Mouse (Mus musculus): ENCODE results near the gene Plch1. TPM values are rescaled to one million over a fixed set of nuclear protein-coding genes. Genes with fewer than 3 reads are reported as not detected.

The Plch1 gene
- polyA plus RNA-seq, 1 experiment from 2014 or later: 11.1 TPM

DNA sequence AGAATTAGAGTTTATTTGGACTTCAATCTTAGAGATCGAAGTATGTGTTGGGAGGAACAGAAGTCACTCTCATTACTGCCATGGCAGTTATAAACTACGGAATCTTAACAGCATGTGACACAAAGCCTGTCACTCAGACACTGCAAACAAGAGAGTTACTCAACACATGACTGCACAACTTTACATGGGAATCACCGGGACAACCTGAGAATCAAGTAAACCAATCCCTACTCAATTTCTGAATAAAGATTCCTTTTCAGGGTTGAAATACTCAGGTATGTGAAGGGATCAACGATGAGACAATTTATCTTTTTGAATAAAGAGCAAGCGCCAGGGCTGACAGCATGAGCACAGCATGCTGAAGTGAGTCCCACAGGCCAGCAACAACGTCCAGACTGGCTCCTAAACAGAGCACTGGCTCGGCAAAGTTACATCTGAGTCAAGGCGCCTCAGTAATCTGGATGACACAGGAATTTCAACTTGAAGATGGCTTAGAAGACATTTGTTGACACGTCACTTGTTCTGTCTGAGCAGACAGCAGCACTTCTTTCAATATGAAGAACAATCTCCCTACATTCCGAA, 49.4 kb downstream of the Plch1 start:
- Histone ChIP-seq H3K9ac (no peak overlapping the region), H3K36me3 (no peaks in the 10 kb centered on the region), H3K4me1 (replicated peaks) (peaks cover 13% of the 10 kb centered on the region), H3K27me3 (no peaks in the 10 kb centered on the region), H3K9me3 (no peaks in the 10 kb centered on the region), H3K4me2 (peak overlapping the region; percentile 19; the same call in 1 of the 2 replicates), H3K4me3 (no peak overlapping the region), H3K27ac (peak overlapping the region; percentile 44; the same call in 1 of the 2 replicates)
- WGBS: 23% methylated on average over 10 of the region's 10 CpGs
- no peak for ATAC-seq (ENCODE audit: low FRiP score)

DNA sequence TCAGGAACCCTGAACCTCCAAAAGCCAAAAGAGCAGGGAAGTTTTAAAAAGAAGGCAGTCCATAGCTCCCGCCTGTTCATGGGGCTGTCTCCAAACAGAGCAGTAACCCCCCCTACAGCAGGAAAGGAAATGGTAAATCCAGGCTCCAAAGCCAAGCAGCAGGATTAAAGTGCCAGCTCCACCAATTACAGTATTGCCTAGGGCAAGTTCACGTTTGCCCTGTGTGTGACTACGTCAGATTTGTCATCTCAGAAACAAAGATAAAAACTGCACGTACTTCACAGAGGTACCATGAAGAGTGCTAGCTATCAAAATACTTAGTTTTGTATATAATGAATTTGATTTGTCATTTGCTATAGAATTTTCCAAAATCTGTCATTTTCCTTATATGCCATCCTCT, 55.1 kb downstream of the Plch1 start:
- Histone ChIP-seq H3K27ac (no peak overlapping the region), H3K27me3 (no peaks in the 10 kb centered on the region), H3K36me3 (no peaks in the 10 kb centered on the region), H3K9me3 (no peaks in the 10 kb centered on the region), H3K4me3 (no peak overlapping the region), H3K4me2 (no peak overlapping the region), H3K9ac (no peak overlapping the region), H3K4me1 (replicated peaks) (no peaks in the 10 kb centered on the region)
- 69% methylated on average over 4 of the region's 4 CpGs for WGBS
- no peak for ATAC-seq (ENCODE audit: low FRiP score)

DNA sequence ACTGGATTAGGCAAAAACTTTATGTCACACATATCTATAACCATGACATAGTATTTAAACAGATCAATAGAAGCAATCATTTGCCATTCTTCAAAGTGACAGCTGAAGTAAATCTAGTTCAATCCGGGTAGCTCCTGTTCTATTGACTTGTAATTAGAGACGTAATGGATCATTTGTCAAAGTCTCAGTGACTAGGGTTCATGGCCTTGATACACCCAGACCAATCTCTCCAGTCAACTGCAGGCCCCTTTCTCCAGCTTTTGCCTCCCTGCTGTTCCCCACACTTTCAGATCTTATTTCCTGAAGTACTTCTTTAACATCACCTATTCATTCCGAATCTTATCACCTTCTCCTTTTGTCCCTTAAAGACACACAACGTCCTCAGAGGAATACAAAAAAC, 56.8 kb downstream of the Plch1 start:
- Histone ChIP-seq H3K4me2 (no peak overlapping the region), H3K27me3 (no peaks in the 10 kb centered on the region), H3K36me3 (no peaks in the 10 kb centered on the region), H3K4me3 (no peak overlapping the region), H3K4me1 (replicated peaks) (0 out of 2 replicates have a peak, but pooled peaks cover 1% of the 10 kb centered on the region), H3K27ac (no peak overlapping the region), H3K9me3 (no peaks in the 10 kb centered on the region), H3K9ac (no peak overlapping the region)
- WGBS: 28% methylated on average over 4 of the region's 4 CpGs
- ATAC-seq (ENCODE audit: low FRiP score): no peak

DNA sequence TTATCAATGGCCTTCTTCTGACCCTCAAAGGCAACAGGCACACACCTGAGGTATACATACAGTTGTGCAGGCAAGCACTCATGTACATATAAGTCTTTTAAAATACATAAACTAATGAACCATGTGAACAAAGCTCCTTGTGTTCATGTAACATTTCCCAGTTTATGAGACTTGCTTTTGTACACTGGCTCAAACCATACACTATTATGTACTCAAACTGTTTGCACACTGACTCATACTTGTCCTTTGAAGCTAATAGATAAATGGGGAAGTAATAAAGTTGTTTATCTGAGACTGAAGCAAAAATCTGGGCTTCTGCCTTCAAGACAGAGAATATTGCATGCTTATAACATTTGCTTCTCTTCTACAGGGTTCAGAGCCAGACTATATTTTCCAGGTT, 61.5 kb downstream of the Plch1 start:
- Histone ChIP-seq H3K4me1 (replicated peaks) (0 out of 2 replicates have a peak, but pooled peaks cover 12% of the 10 kb centered on the region), H3K9me3 (no peaks in the 10 kb centered on the region), H3K27ac (no peak overlapping the region), H3K4me2 (no peak overlapping the region), H3K4me3 (no peak overlapping the region), H3K27me3 (no peaks in the 10 kb centered on the region), H3K9ac (no peak overlapping the region), H3K36me3 (no peaks in the 10 kb centered on the region)
- ATAC-seq (ENCODE audit: low FRiP score): no peak

DNA sequence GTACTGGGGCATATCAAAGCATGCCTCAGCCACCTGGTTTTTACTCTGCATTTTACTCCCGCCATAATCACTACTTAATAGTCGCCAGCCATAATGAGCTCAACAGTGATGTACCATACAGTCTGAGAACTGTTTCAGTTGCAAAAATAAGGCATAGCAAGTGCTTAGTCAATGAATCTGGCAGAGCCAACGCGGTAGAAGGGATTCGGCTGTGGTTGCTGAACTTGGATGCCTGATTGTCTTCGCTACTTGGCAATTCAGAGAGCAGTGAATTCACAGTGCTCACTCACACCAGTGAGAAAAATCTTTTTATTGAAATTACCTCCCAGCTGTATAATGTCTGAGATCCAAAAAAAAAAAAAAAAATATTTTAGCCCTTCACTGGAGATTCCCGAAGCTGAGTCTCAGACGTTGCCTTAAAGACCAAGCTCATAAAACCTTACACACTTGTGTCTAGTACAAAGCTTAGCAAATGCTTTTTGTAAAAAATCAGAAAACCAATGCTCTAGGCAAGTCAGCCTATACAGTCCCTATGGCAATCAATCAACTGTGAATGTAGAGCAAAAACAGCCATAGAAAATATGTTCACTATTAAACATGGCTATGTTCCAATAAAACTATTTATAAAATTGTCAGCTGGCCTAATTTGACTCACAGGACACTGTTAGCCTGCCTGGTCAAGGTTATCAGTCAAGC, 62.2 kb downstream of the Plch1 start:
- H3K36me3 ChIP-seq: no peaks in the 10 kb centered on the region
- 72% methylated on average over 8 of the region's 8 CpGs for WGBS
- H3K9ac ChIP-seq: no peak overlapping the region
- no peak overlapping the region for H3K4me2 ChIP-seq
- no peaks in the 10 kb centered on the region for H3K27me3 ChIP-seq
- no peak overlapping the region for H3K27ac ChIP-seq
- H3K9me3 ChIP-seq: no peaks in the 10 kb centered on the region
- 0 out of 2 replicates have a peak, but pooled peaks cover 14% of the 10 kb centered on the region for H3K4me1 ChIP-seq (replicated peaks)
- no peak for ATAC-seq (ENCODE audit: low FRiP score)
- H3K4me3 ChIP-seq: no peak overlapping the region

DNA sequence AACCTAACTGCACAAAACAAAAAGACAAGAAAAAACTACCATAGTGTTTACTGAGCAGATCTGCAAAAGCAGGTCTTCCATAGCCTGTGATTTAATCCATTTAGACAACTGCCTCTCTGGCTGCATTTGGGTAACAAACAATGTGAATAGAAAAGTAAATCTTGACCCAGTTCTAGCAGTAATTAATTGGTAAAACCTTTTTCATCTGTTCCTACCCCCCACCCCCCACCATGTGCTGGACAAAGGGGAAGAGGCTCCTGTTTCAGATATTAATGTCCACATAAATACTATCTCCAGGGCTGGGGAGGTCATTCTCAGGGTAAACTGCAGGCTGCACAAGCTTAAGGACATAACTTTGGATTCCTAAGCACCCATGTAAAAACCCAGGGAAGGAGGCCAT, 63.5 kb downstream of the Plch1 start:
- Histone ChIP-seq H3K9me3 (no peaks in the 10 kb centered on the region), H3K9ac (no peak overlapping the region), H3K27me3 (no peaks in the 10 kb centered on the region), H3K27ac (no peak overlapping the region), H3K4me1 (replicated peaks) (0 out of 2 replicates have a peak, but pooled peaks cover 14% of the 10 kb centered on the region), H3K4me3 (no peak overlapping the region), H3K4me2 (no peak overlapping the region), H3K36me3 (no peaks in the 10 kb centered on the region)
- ATAC-seq (ENCODE audit: low FRiP score): no peak

DNA sequence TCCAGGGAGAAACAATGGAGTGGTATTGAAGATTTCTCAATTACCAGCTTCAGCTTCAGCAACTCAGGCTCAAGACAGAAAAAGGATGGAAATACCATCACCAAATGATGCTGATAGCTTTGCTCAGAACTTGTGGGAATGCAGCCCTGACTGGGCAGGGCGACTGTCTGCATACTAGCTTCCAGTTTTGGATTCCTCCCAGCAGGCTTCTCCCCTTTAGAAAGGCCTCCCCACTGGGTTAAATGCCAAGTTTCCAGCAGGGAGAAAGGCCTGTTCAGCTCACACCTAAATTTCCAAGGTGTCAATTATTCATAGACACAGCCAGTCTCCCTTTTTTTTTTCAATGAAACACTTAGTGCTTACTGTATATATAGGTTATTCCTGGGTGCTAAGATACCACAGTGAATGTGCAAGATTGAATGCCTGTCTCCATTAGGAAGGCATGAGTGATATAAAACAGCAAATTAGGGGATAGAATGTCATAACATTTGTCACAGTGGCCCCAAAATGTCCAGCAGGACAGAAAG, 75.3 kb downstream of the Plch1 start:
- Histone ChIP-seq H3K4me3 (no peak overlapping the region), H3K9ac (no peak overlapping the region), H3K27me3 (no peaks in the 10 kb centered on the region), H3K4me2 (no peak overlapping the region), H3K27ac (no peak overlapping the region), H3K4me1 (replicated peaks) (peaks cover 24% of the 10 kb centered on the region), H3K9me3 (no peaks in the 10 kb centered on the region), H3K36me3 (no peaks in the 10 kb centered on the region)
- ATAC-seq (ENCODE audit: low FRiP score): no peak
- WGBS: 10% methylated on average over 1 of the region's 1 CpGs

DNA sequence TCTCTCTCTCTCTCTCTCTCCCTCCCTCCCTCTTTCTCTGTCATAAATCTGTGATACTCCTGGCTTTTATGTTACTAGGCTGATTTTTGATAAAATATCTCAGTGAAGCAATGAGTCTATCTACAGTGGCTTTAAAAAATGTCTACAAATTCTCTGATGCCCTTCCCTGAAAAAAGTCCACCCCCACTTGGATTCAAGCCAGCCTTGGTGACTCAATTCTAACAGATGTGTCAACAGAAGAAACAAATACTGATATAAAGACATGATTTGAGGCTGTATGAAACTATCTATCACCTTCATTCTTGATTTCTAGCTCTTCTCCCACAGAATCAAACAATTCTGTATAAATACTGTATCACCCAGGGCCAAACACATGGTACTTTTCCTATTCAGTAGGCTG, 76.6 kb downstream of the Plch1 start:
- Histone ChIP-seq H3K4me2 (no peak overlapping the region), H3K4me3 (no peak overlapping the region), H3K27me3 (no peaks in the 10 kb centered on the region), H3K9ac (no peak overlapping the region), H3K27ac (no peak overlapping the region), H3K36me3 (no peaks in the 10 kb centered on the region), H3K9me3 (no peaks in the 10 kb centered on the region), H3K4me1 (replicated peaks) (peaks cover 18% of the 10 kb centered on the region)
- no peak for ATAC-seq (ENCODE audit: low FRiP score)

DNA sequence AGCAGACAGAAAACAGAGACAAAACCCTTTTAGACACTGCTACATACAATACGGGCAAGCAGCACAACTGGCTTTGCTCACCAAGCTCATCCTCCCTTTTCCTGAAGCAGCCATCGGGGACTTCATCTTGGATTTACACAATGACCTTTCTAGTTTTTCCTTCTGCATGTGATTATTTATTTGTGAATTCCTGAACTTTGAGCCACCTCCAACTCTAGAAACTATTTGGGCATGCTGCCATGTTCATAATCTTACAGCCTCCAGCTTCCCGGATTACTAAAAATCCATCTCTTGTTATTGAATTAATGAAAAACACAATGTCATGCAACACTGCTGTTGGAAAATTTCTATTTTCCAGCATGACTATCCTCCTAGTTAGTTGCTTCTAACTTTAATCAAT, 84.1 kb downstream of the Plch1 start:
- Histone ChIP-seq H3K4me2 (no peak overlapping the region), H3K4me1 (replicated peaks) (no peaks in the 10 kb centered on the region), H3K27ac (no peak overlapping the region), H3K9ac (no peak overlapping the region), H3K4me3 (no peak overlapping the region), H3K27me3 (no peaks in the 10 kb centered on the region), H3K9me3 (no peaks in the 10 kb centered on the region), H3K36me3 (no peaks in the 10 kb centered on the region)
- no peak for ATAC-seq (ENCODE audit: low FRiP score)
- 81% methylated on average over 3 of the region's 3 CpGs for WGBS

DNA sequence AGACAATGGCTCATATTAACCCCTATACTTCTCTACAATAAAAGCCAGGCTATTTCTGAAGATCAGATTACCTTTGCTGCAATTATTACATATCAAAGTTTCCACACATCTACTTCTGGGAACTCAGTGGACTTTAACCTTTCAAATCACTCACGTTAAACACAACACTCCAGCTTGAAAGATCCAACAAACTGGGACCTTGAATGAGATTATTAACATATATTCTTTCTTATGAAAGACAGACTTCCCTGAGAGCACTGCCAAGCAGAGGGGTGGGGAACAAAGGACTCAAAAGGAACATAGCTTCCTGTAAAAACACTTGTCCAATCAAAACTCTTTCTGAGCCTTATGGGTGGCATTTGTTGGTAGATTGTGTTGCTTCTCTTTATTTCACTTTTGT, 85.1 kb downstream of the Plch1 start:
- no peak for ATAC-seq (ENCODE audit: low FRiP score)
- 76% methylated on average over 1 of the region's 1 CpGs for WGBS
- Histone ChIP-seq H3K9me3 (no peaks in the 10 kb centered on the region), H3K4me1 (replicated peaks) (no peaks in the 10 kb centered on the region), H3K27ac (no peak overlapping the region), H3K27me3 (no peaks in the 10 kb centered on the region), H3K9ac (no peak overlapping the region), H3K4me2 (no peak overlapping the region), H3K4me3 (no peak overlapping the region), H3K36me3 (no peaks in the 10 kb centered on the region)

DNA sequence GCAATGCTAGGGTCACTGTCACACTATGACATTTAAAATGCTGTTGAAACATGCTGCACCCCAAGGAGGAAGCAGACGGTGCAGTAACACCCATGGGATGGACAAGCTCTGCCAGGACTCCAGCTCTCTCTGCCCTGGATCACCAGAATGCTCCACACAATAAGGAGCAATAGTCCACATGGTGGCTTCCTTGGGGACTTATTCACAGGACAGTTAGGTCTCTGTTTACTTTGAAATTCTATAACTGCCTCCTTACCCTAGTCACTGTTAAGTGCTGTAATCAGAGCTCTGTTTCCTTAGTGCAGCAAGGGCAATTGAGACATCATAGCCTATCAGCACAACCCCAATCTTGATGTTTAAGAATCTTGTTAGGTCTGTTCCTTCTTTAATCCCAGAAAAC, 92.4 kb downstream of the Plch1 start:
- Histone ChIP-seq H3K4me2 (no peak overlapping the region), H3K4me3 (no peak overlapping the region), H3K27ac (no peak overlapping the region), H3K9ac (no peak overlapping the region), H3K36me3 (no peaks in the 10 kb centered on the region), H3K4me1 (replicated peaks) (no peaks in the 10 kb centered on the region), H3K27me3 (no peaks in the 10 kb centered on the region), H3K9me3 (no peaks in the 10 kb centered on the region)
- no peak for ATAC-seq (ENCODE audit: low FRiP score)
- 71% methylated on average over 1 of the region's 1 CpGs for WGBS

DNA sequence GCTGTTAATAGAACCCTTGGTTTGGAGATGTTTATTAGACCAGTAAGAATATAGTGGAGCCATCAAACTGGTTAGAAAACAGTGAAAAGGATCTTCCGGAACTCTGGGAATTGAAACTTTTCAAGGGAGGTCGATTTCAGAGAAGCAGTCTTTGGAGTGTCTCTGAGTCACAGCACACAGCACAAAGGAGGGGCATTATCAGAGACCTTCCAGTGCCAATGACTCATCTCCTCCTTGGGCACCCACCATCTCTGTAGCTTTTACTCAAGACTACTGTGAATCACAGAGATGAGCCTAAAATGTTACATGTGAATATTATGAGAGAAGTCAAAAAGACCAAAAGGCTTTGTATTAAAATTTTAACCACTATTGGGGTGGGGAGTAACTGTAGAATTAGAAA, 93.8 kb downstream of the Plch1 start:
- H3K27me3 ChIP-seq: no peaks in the 10 kb centered on the region
- H3K9ac ChIP-seq: no peak overlapping the region
- H3K36me3 ChIP-seq: no peaks in the 10 kb centered on the region
- H3K27ac ChIP-seq: no peak overlapping the region
- H3K4me2 ChIP-seq: no peak overlapping the region
- H3K4me3 ChIP-seq: no peak overlapping the region
- no peaks in the 10 kb centered on the region for H3K4me1 ChIP-seq (replicated peaks)
- WGBS: 98% methylated on average over 2 of the region's 2 CpGs
- H3K9me3 ChIP-seq: no peaks in the 10 kb centered on the region
- no peak for ATAC-seq (ENCODE audit: low FRiP score)

DNA sequence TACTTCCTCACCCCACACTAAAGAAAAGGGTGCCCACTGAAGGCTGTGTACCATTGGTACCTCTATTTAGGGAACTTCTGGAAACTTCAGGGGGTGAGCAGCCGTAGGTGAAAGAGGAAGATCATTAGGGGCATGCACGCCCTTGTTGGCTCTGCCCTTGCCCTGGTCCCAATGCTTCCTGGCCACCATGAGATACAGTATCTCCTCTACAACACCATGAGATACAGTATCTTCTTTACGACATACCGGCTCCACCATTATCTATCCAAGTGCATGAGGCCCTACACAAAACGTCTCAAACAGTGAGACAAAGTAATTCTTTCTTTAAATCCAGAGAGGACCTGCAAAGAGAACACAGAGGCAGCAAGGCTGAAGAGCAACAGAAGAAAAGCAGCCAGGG, 98.6 kb downstream of the Plch1 start:
- whole genome bisulfite sequencing: 91% methylated on average over 5 of the region's 5 CpGs
- Histone ChIP-seq H3K4me1 (replicated peaks) (no peaks in the 10 kb centered on the region), H3K27ac (no peak overlapping the region), H3K4me3 (no peak overlapping the region), H3K9me3 (no peaks in the 10 kb centered on the region), H3K9ac (no peak overlapping the region), H3K4me2 (no peak overlapping the region), H3K27me3 (no peaks in the 10 kb centered on the region), H3K36me3 (no peaks in the 10 kb centered on the region)
- ATAC-seq (ENCODE audit: low FRiP score): no peak

Data from hindbrain, embryonic 13.5 days (tissue).